Mouse (Mus musculus): ENCODE results near the gene Pbx1. TPM values are rescaled to one million over a fixed set of nuclear protein-coding genes. Genes with fewer than 3 reads are reported as not detected.
"Not testable (repeated sequence)": the region's sequence is repeated elsewhere in the genome, so short reads cannot be mapped to it uniquely, and the experiment has no call there.

The Pbx1 gene
- 7.9 and 9.1 TPM in 2 replicates for polyA plus RNA-seq (2012; rRNA removed)

- not testable (repeated sequence) for H3K4me1 ChIP-seq (ENCODE audit: control insufficient read depth, insufficient read depth, low read length); H3K27me3 ChIP-seq (ENCODE audit: control insufficient read depth, insufficient read depth, low read length); H3K36me3 ChIP-seq (ENCODE audit: control insufficient read depth, insufficient read depth, low read length)
- Histone ChIP-seq H3K27ac (ENCODE audit: control insufficient read depth, insufficient read depth, low read depth, low read length) (peak within 1 kb of the TSS; percentile 42; the same call in 1 of the 2 replicates), H3K4me3 (ENCODE audit: control insufficient read depth, low read depth, low read length) (peak within 1 kb of the TSS; percentile 79)
Measured at GRCm38 (mm10) chr1:168432232-168432280, at the start of gene Pbx1. Gene Pbx1 (minus strand): TSS chr1:168432270.

GRCm38 (mm10) chr1:168479626-168480025, 47.6 kb upstream of the Pbx1 start:
- H3K36me3 ChIP-seq (ENCODE audit: control insufficient read depth, insufficient read depth, low read length), result no peaks in the 10 kb centered on the region
- H3K4me3 ChIP-seq (ENCODE audit: control insufficient read depth, low read depth, low read length), result no peak overlapping the region
- no peak overlapping the region for H3K27ac ChIP-seq (ENCODE audit: control insufficient read depth, insufficient read depth, low read depth, low read length)
- TF ChIP-seq POLR2A (IDR thresholded peaks at IDR 0.05; ENCODE audit: control insufficient read depth, low read depth, low read length) (no peak), CTCF (IDR thresholded peaks at IDR 0.05; ENCODE audit: control insufficient read depth, insufficient read depth, insufficient replicate concordance, low read depth, low read length) (no peak)
- H3K4me1 ChIP-seq (ENCODE audit: control insufficient read depth, insufficient read depth, low read length), result no peaks in the 10 kb centered on the region; the same call in 1 of the 2 replicates
- no peaks in the 10 kb centered on the region for H3K27me3 ChIP-seq (ENCODE audit: control insufficient read depth, insufficient read depth, low read length)

- Histone ChIP-seq H3K4me1 (ENCODE audit: control insufficient read depth, insufficient read depth, low read length) (no peaks in the 10 kb centered on the region; the same call in 1 of the 2 replicates), H3K27me3 (ENCODE audit: control insufficient read depth, insufficient read depth, low read length) (no peaks in the 10 kb centered on the region), H3K4me3 (ENCODE audit: control insufficient read depth, low read depth, low read length) (no peak overlapping the region), H3K36me3 (ENCODE audit: control insufficient read depth, insufficient read depth, low read length) (no peaks in the 10 kb centered on the region), H3K27ac (ENCODE audit: control insufficient read depth, insufficient read depth, low read depth, low read length) (no peak overlapping the region)
- no peak for TF ChIP-seq POLR2A (IDR thresholded peaks at IDR 0.05; ENCODE audit: control insufficient read depth, low read depth, low read length)
- no peak for TF ChIP-seq CTCF (IDR thresholded peaks at IDR 0.05; ENCODE audit: control insufficient read depth, insufficient read depth, insufficient replicate concordance, low read depth, low read length)
Measured at GRCm38 (mm10) chr1:168478829-168479228, 46.8 kb upstream of the Pbx1 start.

GRCm38 (mm10) chr1:168476917-168477316, 44.8 kb upstream of the Pbx1 start:
- TF ChIP-seq CTCF (IDR thresholded peaks at IDR 0.05; ENCODE audit: control insufficient read depth, insufficient read depth, insufficient replicate concordance, low read depth, low read length), result no peak
- TF ChIP-seq POLR2A (IDR thresholded peaks at IDR 0.05; ENCODE audit: control insufficient read depth, low read depth, low read length), result no peak
- Histone ChIP-seq H3K27me3 (ENCODE audit: control insufficient read depth, insufficient read depth, low read length) (no peaks in the 10 kb centered on the region), H3K4me1 (ENCODE audit: control insufficient read depth, insufficient read depth, low read length) (no peaks in the 10 kb centered on the region; the same call in 1 of the 2 replicates), H3K27ac (ENCODE audit: control insufficient read depth, insufficient read depth, low read depth, low read length) (no peak overlapping the region), H3K4me3 (ENCODE audit: control insufficient read depth, low read depth, low read length) (no peak overlapping the region), H3K36me3 (ENCODE audit: control insufficient read depth, insufficient read depth, low read length) (no peaks in the 10 kb centered on the region)

- Histone ChIP-seq H3K4me1 (ENCODE audit: control insufficient read depth, insufficient read depth, low read length) (no peaks in the 10 kb centered on the region; the same call in 1 of the 2 replicates), H3K4me3 (ENCODE audit: control insufficient read depth, low read depth, low read length) (no peak overlapping the region), H3K27ac (ENCODE audit: control insufficient read depth, insufficient read depth, low read depth, low read length) (no peak overlapping the region), H3K36me3 (ENCODE audit: control insufficient read depth, insufficient read depth, low read length) (no peaks in the 10 kb centered on the region), H3K27me3 (ENCODE audit: control insufficient read depth, insufficient read depth, low read length) (no peaks in the 10 kb centered on the region)
- TF ChIP-seq CTCF (IDR thresholded peaks at IDR 0.05; ENCODE audit: control insufficient read depth, insufficient read depth, insufficient replicate concordance, low read depth, low read length) (no peak), POLR2A (IDR thresholded peaks at IDR 0.05; ENCODE audit: control insufficient read depth, low read depth, low read length) (no peak)
Measured at GRCm38 (mm10) chr1:168476216-168476897, 44.3 kb upstream of the Pbx1 start.

- no peak for TF ChIP-seq CTCF (IDR thresholded peaks at IDR 0.05; ENCODE audit: control insufficient read depth, insufficient read depth, insufficient replicate concordance, low read depth, low read length)
- TF ChIP-seq POLR2A (IDR thresholded peaks at IDR 0.05; ENCODE audit: control insufficient read depth, low read depth, low read length), result no peak
- H3K4me3 ChIP-seq (ENCODE audit: control insufficient read depth, low read depth, low read length), result no peak overlapping the region
- H3K27me3 ChIP-seq (ENCODE audit: control insufficient read depth, insufficient read depth, low read length), result no peaks in the 10 kb centered on the region
- H3K4me1 ChIP-seq (ENCODE audit: control insufficient read depth, insufficient read depth, low read length), result no peaks in the 10 kb centered on the region; the same call in 1 of the 2 replicates
- H3K36me3 ChIP-seq (ENCODE audit: control insufficient read depth, insufficient read depth, low read length), result no peaks in the 10 kb centered on the region
- H3K27ac ChIP-seq (ENCODE audit: control insufficient read depth, insufficient read depth, low read depth, low read length), result no peak overlapping the region
Measured at GRCm38 (mm10) chr1:168475579-168476208, 43.6 kb upstream of the Pbx1 start.

GRCm38 (mm10) chr1:168473255-168474069, 41.4 kb upstream of the Pbx1 start:
- Histone ChIP-seq H3K36me3 (ENCODE audit: control insufficient read depth, insufficient read depth, low read length) (no peaks in the 10 kb centered on the region), H3K4me3 (ENCODE audit: control insufficient read depth, low read depth, low read length) (no peak overlapping the region), H3K27ac (ENCODE audit: control insufficient read depth, insufficient read depth, low read depth, low read length) (no peak overlapping the region), H3K4me1 (ENCODE audit: control insufficient read depth, insufficient read depth, low read length) (no peaks in the 10 kb centered on the region; the same call in 1 of the 2 replicates), H3K27me3 (ENCODE audit: control insufficient read depth, insufficient read depth, low read length) (no peaks in the 10 kb centered on the region)
- no peak for TF ChIP-seq CTCF (IDR thresholded peaks at IDR 0.05; ENCODE audit: control insufficient read depth, insufficient read depth, insufficient replicate concordance, low read depth, low read length)
- no peak for TF ChIP-seq POLR2A (IDR thresholded peaks at IDR 0.05; ENCODE audit: control insufficient read depth, low read depth, low read length)
